Mouse (Mus musculus) heart, postnatal 0 days (tissue): ENCODE data around the gene Trim23. TPM values are rescaled to one million over a fixed set of nuclear protein-coding genes. Genes with fewer than 3 reads are reported as not detected.
"Not testable (repeated sequence)": the region's sequence is repeated elsewhere in the genome, so short reads cannot be mapped to it uniquely, and the experiment has no call there.

Experiments used
- ATAC-seq: fragments of 200-750 bp; cut with Nextera tagmentation; 2 replicates; pipeline ENCODE4 v1.8.0; 2017; ENCODE audit warnings: low read depth, moderate number of reproducible peaks, moderate library complexity; ENCODE audit not compliant: insufficient read depth
- DNase-seq: peaks from one replicate; pipeline ENCODE4 v3.0.0-alpha.2; 2016; ENCODE audit warnings: low spot score
- H3K27ac ChIP-seq: fragments of 300-500 bp; sonication (generic); 2 replicates; pipeline ENCODE4 v1.5.1; 2014; ENCODE audit warnings: low read depth, mild to moderate bottlenecking
- H3K27me3 ChIP-seq: fragments of 300-500 bp; sonication (generic); 2 replicates; pipeline ENCODE4 v1.6.1; 2014; ENCODE audit warnings: low read length, mixed read lengths; ENCODE audit not compliant: control insufficient read depth, insufficient read depth
- H3K36me3 ChIP-seq: fragments of 300-500 bp; sonication (generic); replicated peaks from 2 replicates; pipeline ENCODE4 v1.6.1; 2014; ENCODE audit warnings: low read length, mixed read lengths; ENCODE audit not compliant: control insufficient read depth, insufficient read depth
- H3K4me1 ChIP-seq: fragments of 300-500 bp; sonication (generic); 2 replicates; pipeline ENCODE4 v1.6.1; 2014; ENCODE audit warnings: antibody characterized with exemption; ENCODE audit not compliant: control insufficient read depth, insufficient read depth
- H3K4me2 ChIP-seq: fragments of 300-500 bp; sonication (generic); 2 replicates; pipeline ENCODE4 v1.6.1; 2014; ENCODE audit warnings: low read depth, mild to moderate bottlenecking, low read length, moderate library complexity
- H3K4me3 ChIP-seq: fragments of 300-500 bp; sonication (generic); 2 replicates; pipeline ENCODE4 v1.5.1; 2014; ENCODE audit warnings: low read depth, low read length
- H3K9ac ChIP-seq: fragments of 300-500 bp; sonication (generic); replicated peaks from 2 replicates; pipeline ENCODE4 v1.6.1; 2014; ENCODE audit warnings: low read depth, low read length, mixed read lengths
- H3K9me3 ChIP-seq: fragments of 300-500 bp; sonication (generic); replicated peaks from 2 replicates; pipeline ENCODE4 v1.6.1; 2016; ENCODE audit warnings: low read length; ENCODE audit not compliant: control insufficient read depth
- CTCF ChIP-seq: IDR thresholded peaks from 2 replicates; pipeline ENCODE4 v1.5.1; 2016; ENCODE audit warnings: antibody characterized with exemption, control low read depth, low read depth
- EP300 ChIP-seq: IDR thresholded peaks from 2 replicates; pipeline ENCODE4 v1.6.1; 2016; ENCODE audit warnings: antibody characterized with exemption, low read depth
- WGBS: fragments of 180-500 bp; shearing (Covaris S2); extraction: QIAGEN DNeasy Blood & Tissue Kit; methylation state at CpG from one replicate; pipeline ENCODE4 v1.1.7; 2014; 5-methylcytosine and 5-hydroxymethylcytosine counted together
- polyA plus RNA-seq: library from polyadenylated mRNA; unstranded; fragments of >200 nt; fragmentation: Nextera tagmentation; extraction: Ambion mirVana; gene quantifications from 2 replicates; pipeline ENCODE4 v1.2.1, GENCODE M21; 2015
- total RNA-seq: library from RNA; depleted of rRNA; stranded (reverse); fragments of >200 nt; gene quantifications from 2 replicates; pipeline ENCODE4 v1.2.3, GENCODE M21; 2014; ENCODE audit warnings: low replicate concordance

Trim23 gene
- total and polyA plus RNA-seq, 2 experiments from 2014 or later, result 13.2 to 20.6 TPM

GRCm38 (mm10) chr13:104176874-104177273 is 1.7 kb upstream of the Trim23 start:
- no peaks in the 10 kb centered on the region for H3K27me3 ChIP-seq
- WGBS, result 53% methylated on average over 3 of the region's 3 CpGs
- H3K27ac ChIP-seq, result no peak overlapping the region
- H3K4me1 ChIP-seq, result peaks cover 14% of the 10 kb centered on the region
- H3K4me2 ChIP-seq, result peak overlapping the region; percentile 94
- DNase-seq, result no peak
- no peaks in the 10 kb centered on the region for H3K9me3 ChIP-seq
- peaks cover 9% of the 10 kb centered on the region; the same call in 1 of the 2 replicates for H3K36me3 ChIP-seq
- no peak for TF ChIP-seq EP300
- no peak for TF ChIP-seq CTCF
- ATAC-seq, result no peak
- no peak overlapping the region for H3K9ac ChIP-seq
- H3K4me3 ChIP-seq, result peak overlapping the region; percentile 98

DNA sequence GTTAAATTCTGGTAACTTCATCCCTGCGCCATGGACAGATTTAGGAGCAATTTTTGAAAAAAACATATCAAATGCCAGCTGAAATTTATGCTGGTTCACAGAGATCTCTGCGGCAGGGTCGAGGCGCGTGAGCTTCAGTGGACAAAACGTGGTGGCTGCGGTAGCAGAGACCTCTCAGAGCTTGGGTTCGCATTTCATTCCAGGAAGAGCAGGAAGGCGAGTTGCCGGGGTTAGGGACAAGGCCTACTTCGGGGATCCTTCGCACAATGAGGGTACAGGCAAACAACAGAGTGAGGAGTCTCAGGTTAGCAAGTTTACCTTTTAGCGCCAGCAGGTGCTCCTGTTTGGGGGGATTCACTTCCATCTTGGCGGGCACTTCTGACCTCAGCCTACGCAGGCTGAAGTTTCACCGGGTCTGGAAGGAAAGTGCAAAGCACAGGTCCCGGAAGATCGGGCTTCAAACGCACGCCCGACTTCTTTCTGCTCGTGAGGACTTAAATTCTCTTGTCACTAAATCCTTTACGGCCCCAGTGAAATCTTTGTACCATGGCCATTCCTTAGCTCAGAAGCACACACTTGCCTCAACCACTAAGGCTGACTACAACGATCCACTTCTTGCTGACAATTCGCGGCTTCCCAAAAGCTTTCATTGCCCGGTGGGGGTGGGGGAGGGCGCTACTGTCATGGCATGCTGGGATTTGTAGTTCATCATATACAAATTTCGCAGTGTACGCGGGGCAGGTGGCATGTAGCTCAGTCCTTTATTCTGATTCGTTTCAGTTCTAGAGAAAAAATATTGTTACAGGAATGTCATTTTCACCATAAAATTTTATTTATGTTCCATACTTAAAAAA is 574 bp upstream of the Trim23 start, which contains the start of gene Trappc13:
Gene Trappc13 (minus strand): TSS at position 674 of the 854 bp plus-strand sequence.
- peaks cover 14% of the 10 kb centered on the region for H3K4me1 ChIP-seq
- under 1% methylated on average over 32 of the region's 32 CpGs for WGBS
- no peaks in the 10 kb centered on the region for H3K27me3 ChIP-seq
- H3K36me3 ChIP-seq, result peaks cover 18% of the 10 kb centered on the region; the same call in 1 of the 2 replicates
- peak within 1 kb of the TSS; percentile 87 for H3K27ac ChIP-seq
- H3K4me3 ChIP-seq, result peak within 1 kb of the TSS; percentile 98
- DNase-seq, result peak; percentile 41
- peak within 1 kb of the TSS; percentile 94 for H3K4me2 ChIP-seq
- no peaks in the 10 kb centered on the region for H3K9me3 ChIP-seq
- peak within 1 kb of the TSS; percentile 88 for H3K9ac ChIP-seq
- peak; percentile 85 for ATAC-seq
- TF ChIP-seq EP300 (no peak), CTCF (no peak)

GRCm38 (mm10) chr13:104179176-104179888 is 735 bp downstream of the Trim23 start:
- Histone ChIP-seq H3K27ac (peak overlapping the region; percentile 85), H3K4me2 (peak overlapping the region; percentile 69), H3K27me3 (no peaks in the 10 kb centered on the region), H3K4me1 (peaks cover 14% of the 10 kb centered on the region), H3K9me3 (no peaks in the 10 kb centered on the region), H3K9ac (peak overlapping the region; percentile 83), H3K36me3 (peaks cover 19% of the 10 kb centered on the region; the same call in 1 of the 2 replicates), H3K4me3 (peak overlapping the region; percentile 98)
- 8% methylated on average over 13 of the region's 13 CpGs for WGBS
- peak; percentile 14 for DNase-seq
- ATAC-seq, result no peak
- TF ChIP-seq EP300 (no peak), CTCF (no peak)

GRCm38 (mm10) chr13:104187357-104187756 is 8.8 kb downstream of the Trim23 start:
- whole genome bisulfite sequencing, result 51% methylated on average over 4 of the region's 4 CpGs
- peaks cover 50% of the 10 kb centered on the region for H3K36me3 ChIP-seq
- no peak overlapping the region for H3K9ac ChIP-seq

DNA sequence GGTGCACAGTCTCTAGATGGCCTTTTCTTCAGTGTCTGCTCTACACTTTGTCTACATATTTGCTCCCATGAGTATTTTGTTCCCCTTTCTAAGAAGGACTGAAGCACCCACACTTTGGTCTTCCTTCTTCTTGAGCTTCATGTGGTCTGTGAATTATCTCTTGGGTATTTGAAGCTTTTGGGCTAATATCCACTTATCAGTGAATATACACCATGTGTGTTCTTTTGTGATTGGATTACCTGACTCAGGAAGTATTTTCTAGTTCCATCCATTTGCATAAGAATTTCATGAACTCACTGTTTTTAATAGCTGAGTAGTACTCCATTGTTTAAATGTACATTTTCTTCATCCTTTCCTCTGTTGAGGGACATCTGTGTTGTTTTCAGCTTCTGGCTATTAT is 17.3 kb downstream of the Trim23 start:
- H3K27ac ChIP-seq, ATAC-seq: not testable (repeated sequence)

More at GRCm38 (mm10) chr13:104187357-104187756, 8.8 kb downstream of the Trim23 start:
- H3K4me2 ChIP-seq, result no peak overlapping the region
- DNase-seq (no peak), ATAC-seq (no peak)
- TF ChIP-seq EP300, result no peak
- TF ChIP-seq CTCF, result no peak
- no peak overlapping the region for H3K27ac ChIP-seq
- no peak overlapping the region for H3K4me3 ChIP-seq
- H3K27me3 ChIP-seq, result no peaks in the 10 kb centered on the region
- no peaks in the 10 kb centered on the region for H3K4me1 ChIP-seq
- no peaks in the 10 kb centered on the region for H3K9me3 ChIP-seq

More for the DNA sequence above, 17.3 kb downstream of the Trim23 start:
- not testable (repeated sequence) for H3K9me3 ChIP-seq, H3K27me3 ChIP-seq, H3K9ac ChIP-seq, DNase-seq, H3K4me1 ChIP-seq, H3K4me2 ChIP-seq, H3K4me3 ChIP-seq
- peaks cover 33% of the 10 kb centered on the region for H3K36me3 ChIP-seq
